In the genomic region with DNA sequence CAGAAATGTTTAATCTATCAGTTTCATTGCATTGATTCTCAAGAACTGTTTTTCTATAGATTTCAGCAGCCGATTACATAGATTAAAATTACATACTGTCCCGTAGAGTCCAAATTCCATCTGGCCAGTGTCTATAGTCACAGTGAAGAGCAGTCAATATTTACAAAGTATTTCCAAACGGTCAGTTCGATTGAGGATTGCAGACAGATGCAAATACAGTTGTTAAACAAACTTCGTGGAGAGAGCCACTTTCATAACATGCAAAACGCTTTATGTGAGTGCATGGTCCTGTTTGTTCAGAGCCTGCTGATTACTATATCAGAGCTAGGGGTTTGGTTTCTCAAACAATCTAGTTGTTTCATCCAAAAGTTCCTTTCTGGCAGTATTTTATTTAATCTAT, we compare ENCODE assay signal across 15 mouse cellular contexts.
"Had no signal": no experiment of that assay in that cellular context is flagged by ENCODE, and none has a peak within 500 bp of the region (broad histone marks: within the 10 kb centered on the region; RNA-seq: fewer than 3 reads in every experiment).

No protein-coding gene starts in this region.

- H3K27me3 ChIP-seq: lung, embryonic 15.5 days; megakaryocyte, embryonic 14.5 days; midbrain, embryonic 13.5 days; midbrain, embryonic 15.5 days; neural tube, embryonic 12.5 days had no signal

- ATAC-seq: lung, postnatal 0 days; midbrain, embryonic 13.5 days; midbrain, embryonic 15.5 days had no signal

- H3K36me3 ChIP-seq: lung, embryonic 15.5 days; midbrain, embryonic 13.5 days; midbrain, embryonic 15.5 days; neural tube, embryonic 12.5 days had no signal

- H3K4me3 ChIP-seq: lung, embryonic 15.5 days; megakaryocyte, embryonic 14.5 days; midbrain, embryonic 13.5 days; midbrain, embryonic 15.5 days; neural tube, embryonic 12.5 days had no signal

- H3K27ac ChIP-seq: lung, embryonic 15.5 days; macrophage; midbrain, embryonic 13.5 days; midbrain, embryonic 15.5 days; neural tube, embryonic 12.5 days had no signal

- H3K9me3 ChIP-seq: lung, embryonic 15.5 days; megakaryocyte, embryonic 14.5 days; midbrain, embryonic 13.5 days; midbrain, embryonic 15.5 days; neural tube, embryonic 12.5 days had no signal

- DNase-seq: lung, adult 2 months; lung, postnatal 14 days; lung, postnatal 36 days; right cerebral cortex, postnatal 14 days; thymus, adult 18-20 months; thymus, postnatal 14 days; thymus, postnatal 36 days had no signal

- H3K4me1 ChIP-seq: lung, embryonic 15.5 days; megakaryocyte, embryonic 14.5 days; midbrain, embryonic 13.5 days; midbrain, embryonic 15.5 days; neural tube, embryonic 12.5 days had no signal

- H3K4me2 ChIP-seq: lung, embryonic 15.5 days; midbrain, embryonic 11.5 days; midbrain, embryonic 13.5 days; midbrain, embryonic 15.5 days; neural tube, embryonic 12.5 days had no signal

- H3K9ac ChIP-seq: lung, embryonic 15.5 days; midbrain, embryonic 13.5 days; midbrain, embryonic 15.5 days; neural tube, embryonic 12.5 days had no signal
